Mouse (Mus musculus) kidney, adult 8-10 months (tissue): ENCODE measurements around the gene Pbx1.

Source experiments
- DNase-seq, 2 experiments: peaks; one replicate each; pipeline ENCODE4 v3.0.0; 2022

The Pbx1 gene

DNA sequence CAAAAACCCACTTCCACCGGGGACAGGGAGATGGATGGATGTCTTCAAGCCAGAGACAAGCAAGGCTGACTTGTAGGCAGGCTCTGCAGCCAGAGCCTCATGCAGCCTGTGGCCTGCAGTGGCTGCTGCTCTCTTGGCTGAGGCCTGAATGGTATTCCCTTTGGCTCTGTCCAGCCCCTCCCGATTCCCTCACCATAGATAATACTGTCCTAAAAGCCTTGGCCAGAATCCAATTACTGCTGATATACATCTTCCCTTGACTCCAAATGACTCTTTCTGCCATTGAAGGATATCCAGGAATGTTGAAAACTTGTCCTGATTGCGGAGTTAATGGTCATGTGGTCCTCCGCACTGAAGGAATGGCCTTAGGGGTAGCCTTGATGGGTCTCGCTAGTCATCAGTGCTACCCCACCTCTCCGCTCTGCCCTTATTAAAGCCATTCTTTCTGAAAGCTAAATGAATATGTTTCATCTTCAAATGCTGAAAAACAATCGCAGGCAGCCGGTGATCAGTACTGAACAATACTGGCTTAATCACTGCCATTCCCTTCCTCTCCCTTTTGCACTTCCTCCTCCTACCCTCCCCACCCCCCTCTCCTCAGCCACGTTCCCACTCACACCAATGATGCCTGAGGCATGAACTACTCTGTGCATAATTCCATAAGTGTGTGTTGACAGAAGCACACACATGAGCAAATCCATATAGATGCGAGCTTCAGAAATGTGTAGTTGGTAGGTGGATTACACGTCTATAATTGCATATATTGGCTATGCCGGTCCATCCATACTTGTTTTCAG is 166.3 kb downstream of the Pbx1 start:
- DNase-seq: no peak

GRCm38 (mm10) chr1:168265090-168265489 is 167.0 kb downstream of the Pbx1 start:
- no peak for DNase-seq

DNA sequence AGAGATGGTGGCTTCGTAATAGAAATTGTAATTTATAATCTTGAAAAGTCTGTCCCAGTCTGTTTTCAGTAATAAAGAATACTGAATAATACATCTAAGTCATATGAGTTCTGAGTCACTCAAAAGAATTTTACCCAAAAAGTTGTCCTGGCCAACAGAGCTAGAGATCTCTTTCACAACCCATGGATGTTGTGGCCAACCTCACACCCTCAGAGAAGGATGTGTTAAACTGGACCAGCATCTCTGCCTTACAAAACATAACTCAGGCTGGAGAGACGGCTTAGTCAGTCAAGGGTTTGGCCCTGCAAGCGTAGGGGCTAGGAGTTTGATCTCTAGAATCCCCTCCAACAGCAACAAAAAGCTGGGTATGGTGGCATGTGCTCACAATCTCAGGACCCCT is 171.7 kb downstream of the Pbx1 start:
- DNase-seq: no peak

GRCm38 (mm10) chr1:168258856-168259255 is 173.2 kb downstream of the Pbx1 start:
- DNase-seq: no peak

DNA sequence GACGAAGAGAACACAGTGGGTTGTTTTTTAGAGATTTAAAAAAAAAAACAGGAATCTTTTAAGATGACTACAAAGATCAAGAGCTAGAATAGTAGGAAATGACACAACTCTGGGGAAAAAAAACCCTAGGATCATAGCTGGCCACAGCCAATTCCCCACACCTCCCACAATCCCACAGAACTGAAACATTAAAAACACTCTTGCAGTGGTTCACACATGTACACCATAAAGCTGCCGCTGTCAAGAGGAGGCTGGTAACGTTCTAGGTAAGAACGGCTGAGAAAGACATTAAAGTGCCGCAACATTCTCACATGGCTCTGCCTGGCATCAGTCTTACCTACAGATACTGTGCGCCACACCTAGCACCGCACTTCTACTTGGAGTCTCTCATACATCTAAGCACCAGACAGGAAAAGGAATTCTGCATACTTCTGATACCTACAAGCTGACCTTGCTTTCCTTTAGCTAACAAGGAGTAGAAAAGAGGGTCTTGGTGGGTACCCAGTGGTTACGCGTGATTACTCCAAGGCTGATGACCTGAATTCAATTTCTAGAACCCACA is 176.6 kb downstream of the Pbx1 start:
- DNase-seq: no peak

DNA sequence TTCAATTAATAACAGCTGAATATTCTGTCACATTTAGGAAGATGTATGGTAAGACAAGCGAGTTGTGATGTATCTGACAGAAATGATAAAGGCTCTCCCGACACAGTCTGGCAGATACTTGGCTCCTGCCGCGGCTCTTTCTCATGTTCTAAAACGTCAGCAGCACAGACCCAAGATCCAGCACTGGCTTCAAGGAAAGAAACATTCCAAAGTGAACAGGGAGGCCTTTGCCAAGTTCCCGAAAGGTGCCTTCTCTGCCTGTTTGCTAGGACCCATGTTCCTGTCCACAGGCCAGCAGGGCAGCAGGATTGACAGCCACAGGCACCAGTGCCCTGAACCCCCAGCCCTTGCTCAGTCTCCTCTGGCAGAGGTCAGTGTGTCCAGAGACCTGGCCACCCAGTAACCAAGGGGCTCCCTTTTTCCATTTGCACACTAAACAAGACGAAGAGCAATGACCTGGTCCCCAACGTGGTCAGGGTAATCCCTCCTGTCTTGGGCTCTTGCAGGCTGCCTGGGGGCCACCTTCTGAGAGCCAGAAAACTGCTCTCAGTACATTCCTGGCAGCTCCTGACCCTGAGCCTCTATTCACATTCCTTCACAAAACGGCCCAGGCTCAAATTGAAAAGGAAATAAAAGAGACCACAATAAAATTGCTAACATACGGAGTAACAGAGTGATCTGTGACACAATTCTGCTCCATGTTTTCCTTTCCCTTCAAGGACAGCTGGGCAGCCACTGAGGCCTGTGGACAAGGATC is 184.9 kb downstream of the Pbx1 start:
- DNase-seq: peak in 1 of 2 experiments; percentile 26

DNA sequence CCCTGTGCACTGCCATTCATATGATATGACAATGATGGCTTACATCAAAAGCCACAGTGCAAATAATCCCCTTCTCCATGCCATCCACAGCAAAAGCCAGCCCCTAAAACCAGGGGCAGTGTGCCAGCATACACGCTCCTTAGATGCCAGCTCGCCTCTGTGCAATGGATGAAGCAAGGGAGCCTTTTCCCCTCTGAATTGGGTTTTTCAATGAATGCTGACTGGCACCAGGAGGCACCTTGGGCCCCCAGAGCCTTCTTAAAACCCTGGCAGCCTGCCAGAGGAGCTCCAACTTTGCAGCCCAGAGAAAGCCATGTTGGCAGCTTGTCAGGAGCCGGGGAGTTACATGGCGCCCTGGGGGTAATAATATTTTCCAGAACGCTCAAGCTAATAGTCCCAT is 186.5 kb downstream of the Pbx1 start:
- peak; percentile 37 to 39 for DNase-seq

- DNase-seq: no peak
Observed at GRCm38 (mm10) chr1:168243759-168244158, 188.3 kb downstream of the Pbx1 start.

DNA sequence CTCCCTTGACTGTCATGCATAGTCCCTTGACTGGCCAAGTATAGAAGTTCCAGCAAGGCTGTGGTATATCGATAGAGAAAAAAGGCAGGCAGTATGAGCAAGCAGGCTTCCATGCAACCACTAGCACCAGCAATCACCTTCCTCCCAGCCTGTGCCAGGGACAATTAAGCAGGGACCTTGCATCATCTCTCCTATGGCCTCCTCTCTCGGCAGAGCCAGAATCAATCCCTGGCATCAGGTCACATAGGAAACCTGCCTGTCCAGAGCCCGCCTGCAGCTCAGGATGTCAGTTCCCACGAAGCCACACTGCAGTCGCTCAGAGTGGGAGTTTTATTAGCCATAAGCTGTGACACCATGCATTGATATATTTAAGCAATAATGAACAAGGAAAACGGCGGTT is 189.0 kb downstream of the Pbx1 start:
- no peak for DNase-seq

DNA sequence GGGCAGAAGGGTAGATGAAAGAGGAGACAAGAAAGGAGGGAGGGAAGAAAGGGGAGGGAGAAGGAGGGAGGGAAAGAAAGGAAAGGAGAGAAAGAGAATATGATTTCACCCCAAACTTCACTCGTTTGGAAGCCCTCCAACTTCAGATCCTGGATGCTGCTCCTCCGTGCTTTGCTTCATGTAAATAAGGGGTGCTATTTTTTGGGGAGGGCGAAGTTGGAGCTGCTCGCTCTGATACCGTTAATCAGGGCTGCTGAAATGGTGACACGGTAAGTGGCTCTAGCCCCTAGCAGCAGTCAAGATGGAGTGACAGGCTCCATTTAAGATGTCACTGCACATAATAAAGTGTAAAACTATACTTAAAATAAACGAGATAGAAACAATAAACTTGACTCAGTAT is 190.8 kb downstream of the Pbx1 start:
- no peak for DNase-seq

GRCm38 (mm10) chr1:168240846-168241245 is 191.2 kb downstream of the Pbx1 start:
- DNase-seq: no peak

- no peak for DNase-seq
Observed at GRCm38 (mm10) chr1:168240386-168240785, 191.7 kb downstream of the Pbx1 start.

- DNase-seq: no peak
Observed at GRCm38 (mm10) chr1:168236101-168236500, 196.0 kb downstream of the Pbx1 start.

GRCm38 (mm10) chr1:168234355-168234754 is 197.7 kb downstream of the Pbx1 start:
- DNase-seq: no peak

DNA sequence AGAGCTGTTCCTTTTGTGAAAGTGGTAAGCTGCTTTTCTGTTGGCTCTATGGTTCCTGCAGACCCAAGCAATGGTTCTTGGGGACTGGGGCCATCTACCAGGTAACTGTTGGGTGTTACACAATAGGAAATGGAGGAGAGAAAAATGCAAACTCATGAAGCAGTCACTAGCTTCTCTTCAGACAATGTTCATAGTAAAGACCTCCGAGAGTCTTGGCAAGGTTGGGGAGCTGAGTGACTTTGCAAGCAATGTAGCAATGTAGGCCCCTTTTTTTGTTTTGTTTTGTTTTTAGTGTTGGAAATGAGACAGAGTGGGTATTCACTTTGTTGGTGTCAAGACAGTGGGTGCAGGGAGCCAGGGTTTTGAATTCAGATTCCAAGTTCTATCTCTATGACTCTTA is 198.9 kb downstream of the Pbx1 start:
- no peak for DNase-seq

DNA sequence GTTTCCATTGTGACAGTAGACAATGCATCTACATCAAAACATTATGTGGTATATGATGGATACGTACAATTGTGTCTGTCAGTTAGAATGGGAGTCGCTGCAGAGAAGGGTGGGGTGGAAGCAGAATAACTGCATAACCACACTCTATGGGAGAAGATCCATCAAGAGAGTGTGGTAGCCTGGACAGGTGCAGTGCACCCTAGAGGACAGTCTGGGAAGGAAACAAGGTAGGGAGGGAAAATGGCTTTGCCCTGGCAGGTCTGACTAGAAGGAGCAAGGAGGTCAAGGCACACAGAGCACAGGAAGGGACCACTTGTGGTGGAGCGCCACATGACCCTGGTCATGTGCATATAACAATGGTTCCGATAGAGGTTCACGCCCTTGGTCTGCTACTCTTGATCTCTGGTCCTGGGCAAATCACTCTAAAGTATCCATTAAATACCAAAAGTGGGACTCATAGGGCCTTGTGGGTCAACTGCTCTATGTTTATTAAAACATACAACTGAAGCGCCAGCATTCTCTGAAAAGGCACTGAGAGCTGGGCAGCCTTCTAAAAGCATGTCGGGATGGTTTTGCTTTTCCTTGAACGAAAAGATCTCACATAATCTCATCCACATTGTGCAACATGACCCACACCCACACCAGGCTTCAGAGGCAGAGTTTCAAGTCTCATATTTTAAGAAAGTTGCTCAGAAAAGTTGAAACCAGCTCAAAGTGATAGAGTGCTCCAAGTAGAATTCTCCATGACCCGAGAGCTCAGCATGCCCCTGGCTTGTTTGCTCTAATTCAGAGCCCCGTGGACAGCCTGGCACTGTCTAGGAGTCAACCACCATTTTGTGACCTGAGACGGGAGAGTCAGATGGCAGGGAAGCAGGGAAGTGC is 200.3 kb downstream of the Pbx1 start:
- DNase-seq: no peak

GRCm38 (mm10) chr1:168230858-168231257 is 201.2 kb downstream of the Pbx1 start:
- no peak for DNase-seq

GRCm38 (mm10) chr1:168230134-168230533 is 201.9 kb downstream of the Pbx1 start:
- no peak for DNase-seq

GRCm38 (mm10) chr1:168228756-168229526 is 203.1 kb downstream of the Pbx1 start:
- DNase-seq: no peak

- DNase-seq: no peak
Observed at GRCm38 (mm10) chr1:168226150-168226549, 205.9 kb downstream of the Pbx1 start.

DNA sequence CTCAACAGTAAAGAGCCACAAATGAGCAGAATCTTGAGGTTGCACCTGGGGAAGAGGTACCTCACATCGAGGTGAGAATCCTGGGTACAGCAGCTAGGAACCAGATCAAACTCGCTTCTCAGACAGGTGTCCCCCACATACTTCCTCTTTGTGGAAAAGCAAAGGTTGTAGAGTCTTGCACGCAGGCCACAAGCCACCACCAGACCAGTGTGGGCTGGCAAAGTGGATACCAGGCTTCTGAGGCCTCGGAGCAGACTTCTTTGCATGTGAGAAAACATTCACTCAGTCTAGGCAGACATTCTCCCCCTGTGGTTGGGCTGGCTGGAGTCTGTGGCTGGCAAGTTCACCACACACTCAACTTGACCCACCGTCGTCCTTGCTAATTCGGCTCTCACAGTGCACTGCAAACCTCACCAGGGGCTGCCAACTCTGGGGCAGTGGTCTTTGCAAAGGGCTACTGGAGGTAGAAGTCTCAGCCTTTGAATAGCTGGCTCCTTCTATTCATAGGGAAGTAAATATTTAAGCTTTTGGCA is 206.4 kb downstream of the Pbx1 start:
- DNase-seq: no peak

DNA sequence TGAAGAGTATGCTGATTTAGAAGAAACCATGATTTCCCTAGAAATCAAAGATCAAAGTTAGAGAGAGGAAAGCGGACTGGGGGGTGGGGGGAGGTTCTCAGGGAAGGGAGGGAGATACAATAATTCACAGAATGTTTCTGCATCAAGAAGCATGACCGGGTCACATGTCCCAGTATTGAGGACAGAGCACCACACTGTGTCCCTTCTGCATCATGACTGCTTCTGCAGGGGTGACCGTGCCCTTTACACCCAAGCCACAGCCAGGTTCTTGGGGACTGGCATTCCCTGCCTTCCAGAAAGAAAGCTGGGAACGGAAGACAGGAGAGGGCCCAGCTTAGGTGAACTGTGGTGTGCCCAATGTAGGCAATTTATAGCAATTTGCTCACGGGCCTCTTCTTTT is 207.9 kb downstream of the Pbx1 start:
- no peak for DNase-seq
